Mouse (Mus musculus): ENCODE measurements around the gene B2m. TPM values are rescaled to one million over a fixed set of nuclear protein-coding genes. Genes with fewer than 3 reads are reported as not detected.
A peak's percentile ranks its signal among the peaks of the same experiment; 100 is the strongest.

The B2m gene
- total RNA-seq, 2 experiments from 2014 or later = 2,725 to 5,622 TPM

- ATAC-seq (ENCODE audit: poor library complexity, severe bottlenecking) = no peak
Measured at GRCm38 (mm10) chr2:122149316-122149715, 1.8 kb downstream of the B2m start.

- no peak for ATAC-seq (ENCODE audit: poor library complexity, severe bottlenecking)
Measured at GRCm38 (mm10) chr2:122149716-122150115, 2.2 kb downstream of the B2m start.

- no peak for ATAC-seq (ENCODE audit: poor library complexity, severe bottlenecking)
Measured at GRCm38 (mm10) chr2:122151221-122151620, 3.7 kb downstream of the B2m start.

- ATAC-seq (ENCODE audit: poor library complexity, severe bottlenecking) = no peak
Measured at GRCm38 (mm10) chr2:122152850-122153249, 5.4 kb downstream of the B2m start.

- ATAC-seq (ENCODE audit: poor library complexity, severe bottlenecking) = peak; percentile 58
Measured at GRCm38 (mm10) chr2:122153681-122154365, 6.3 kb downstream of the B2m start.

- ATAC-seq (ENCODE audit: poor library complexity, severe bottlenecking) = no peak
Measured at GRCm38 (mm10) chr2:122154479-122154878, 7.0 kb downstream of the B2m start.

- no peak for ATAC-seq (ENCODE audit: poor library complexity, severe bottlenecking)
Measured at GRCm38 (mm10) chr2:122155292-122155691, 7.8 kb downstream of the B2m start.

- peak; percentile 77 for ATAC-seq (ENCODE audit: poor library complexity, severe bottlenecking)
Measured at GRCm38 (mm10) chr2:122156051-122156700, 8.7 kb downstream of the B2m start.

- no peak for ATAC-seq (ENCODE audit: poor library complexity, severe bottlenecking)
Measured at GRCm38 (mm10) chr2:122157561-122157960, 10.1 kb downstream of the B2m start.

- no peak for ATAC-seq (ENCODE audit: poor library complexity, severe bottlenecking)
Measured at GRCm38 (mm10) chr2:122158362-122158802, 10.9 kb downstream of the B2m start.

GRCm38 (mm10) chr2:122159667-122160066 lies 12.2 kb downstream of the B2m start:
- ATAC-seq (ENCODE audit: poor library complexity, severe bottlenecking) = no peak

- peak; percentile 67 for ATAC-seq (ENCODE audit: poor library complexity, severe bottlenecking)
Measured at GRCm38 (mm10) chr2:122160680-122161079, 13.2 kb downstream of the B2m start, which contains the start of gene Trim69. Trim69 (plus strand) TSS chr2:122160700.

GRCm38 (mm10) chr2:122161542-122161941 lies 14.1 kb downstream of the B2m start:
- ATAC-seq (ENCODE audit: poor library complexity, severe bottlenecking) = no peak

- no peak for ATAC-seq (ENCODE audit: poor library complexity, severe bottlenecking)
Measured at GRCm38 (mm10) chr2:122162529-122162928, 15.0 kb downstream of the B2m start.

- ATAC-seq (ENCODE audit: poor library complexity, severe bottlenecking) = peak; percentile 43
Measured at GRCm38 (mm10) chr2:122163430-122164195, 16.1 kb downstream of the B2m start.

GRCm38 (mm10) chr2:122164293-122164692 lies 16.8 kb downstream of the B2m start:
- ATAC-seq (ENCODE audit: poor library complexity, severe bottlenecking) = peak; percentile 86

- ATAC-seq (ENCODE audit: poor library complexity, severe bottlenecking) = no peak
Measured at GRCm38 (mm10) chr2:122171292-122171691, 23.8 kb downstream of the B2m start.

GRCm38 (mm10) chr2:122172188-122172587 lies 24.7 kb downstream of the B2m start:
- ATAC-seq (ENCODE audit: poor library complexity, severe bottlenecking) = no peak

GRCm38 (mm10) chr2:122180051-122180822 lies 32.8 kb downstream of the B2m start:
- 0 out of 2 replicates have a peak, but pooled peaks have one; percentile 24 for ATAC-seq (ENCODE audit: poor library complexity, severe bottlenecking)

GRCm38 (mm10) chr2:122185086-122185485 lies 37.6 kb downstream of the B2m start:
- peak; percentile 75 for ATAC-seq (ENCODE audit: poor library complexity, severe bottlenecking)

GRCm38 (mm10) chr2:122186106-122186505 lies 38.6 kb downstream of the B2m start, which contains the start of the genes Patl2 and Terb2:
Patl2 (minus strand) TSS chr2:122186189.
Terb2 (plus strand) TSS chr2:122186272.
- ATAC-seq (ENCODE audit: poor library complexity, severe bottlenecking) = no peak
